Mouse (Mus musculus): ENCODE results near the gene Olfr523. TPM values are rescaled to one million over a fixed set of nuclear protein-coding genes. Genes with fewer than 3 reads are reported as not detected.

Olfr523 gene
- polyA plus RNA-seq, 1 experiment from 2014 or later = not detected

- no peaks in the 10 kb centered on the region for H3K27me3 ChIP-seq
- H3K4me2 ChIP-seq = no peak overlapping the region
- H3K9me3 ChIP-seq = no peaks in the 10 kb centered on the region
- 84% methylated on average over 4 of the region's 4 CpGs for WGBS
- no peak for ATAC-seq (ENCODE audit: insufficient number of reproducible peaks, low FRiP score, low TSS enrichment, low read depth)
- H3K9ac ChIP-seq = no peak overlapping the region
- H3K4me1 ChIP-seq = no peaks in the 10 kb centered on the region
- no peaks in the 10 kb centered on the region for H3K36me3 ChIP-seq
- no peak overlapping the region for H3K4me3 ChIP-seq
- H3K27ac ChIP-seq = no peak overlapping the region
These were observed 11.2 kb downstream of the Olfr523 start for GRCm38 (mm10) chr7:140184206-140184605.

GRCm38 (mm10) chr7:140186646-140187620 is 13.9 kb downstream of the Olfr523 start:
- WGBS = 57% methylated on average over 18 of the region's 18 CpGs

GRCm38 (mm10) chr7:140187721-140188390 is 14.8 kb downstream of the Olfr523 start:
- H3K4me2 ChIP-seq = no peak overlapping the region
- 78% methylated on average over 7 of the region's 7 CpGs for WGBS

More at GRCm38 (mm10) chr7:140186646-140187620, 13.9 kb downstream of the Olfr523 start:
- Histone ChIP-seq H3K4me2 (no peak overlapping the region), H3K4me3 (no peak overlapping the region), H3K27ac (no peak overlapping the region), H3K9me3 (no peaks in the 10 kb centered on the region), H3K27me3 (no peaks in the 10 kb centered on the region), H3K4me1 (no peaks in the 10 kb centered on the region), H3K36me3 (no peaks in the 10 kb centered on the region), H3K9ac (no peak overlapping the region)
- no peak for ATAC-seq (ENCODE audit: insufficient number of reproducible peaks, low FRiP score, low TSS enrichment, low read depth)

GRCm38 (mm10) chr7:140188391-140189328 is 15.6 kb downstream of the Olfr523 start:
- WGBS = 57% methylated on average over 4 of the region's 4 CpGs
- no peaks in the 10 kb centered on the region for H3K27me3 ChIP-seq
- no peaks in the 10 kb centered on the region for H3K9me3 ChIP-seq
- no peaks in the 10 kb centered on the region for H3K4me1 ChIP-seq
- H3K4me2 ChIP-seq = no peak overlapping the region
- H3K27ac ChIP-seq = no peak overlapping the region
- H3K4me3 ChIP-seq = no peak overlapping the region
- no peak overlapping the region for H3K9ac ChIP-seq
- H3K36me3 ChIP-seq = no peaks in the 10 kb centered on the region
- ATAC-seq (ENCODE audit: insufficient number of reproducible peaks, low FRiP score, low TSS enrichment, low read depth) = no peak

More at GRCm38 (mm10) chr7:140187721-140188390, 14.8 kb downstream of the Olfr523 start:
- H3K27ac ChIP-seq = no peak overlapping the region
- no peaks in the 10 kb centered on the region for H3K36me3 ChIP-seq
- no peaks in the 10 kb centered on the region for H3K9me3 ChIP-seq
- H3K27me3 ChIP-seq = no peaks in the 10 kb centered on the region
- H3K4me1 ChIP-seq = no peaks in the 10 kb centered on the region
- H3K9ac ChIP-seq = no peak overlapping the region
- no peak overlapping the region for H3K4me3 ChIP-seq
- no peak for ATAC-seq (ENCODE audit: insufficient number of reproducible peaks, low FRiP score, low TSS enrichment, low read depth)

GRCm38 (mm10) chr7:140190435-140190834 is 17.4 kb downstream of the Olfr523 start:
- Histone ChIP-seq H3K27ac (no peak overlapping the region), H3K36me3 (no peaks in the 10 kb centered on the region), H3K9me3 (no peaks in the 10 kb centered on the region), H3K4me3 (no peak overlapping the region), H3K27me3 (no peaks in the 10 kb centered on the region), H3K4me1 (no peaks in the 10 kb centered on the region), H3K4me2 (no peak overlapping the region), H3K9ac (no peak overlapping the region)
- 97% methylated on average over 1 of the region's 1 CpGs for WGBS
- no peak for ATAC-seq (ENCODE audit: insufficient number of reproducible peaks, low FRiP score, low TSS enrichment, low read depth)

GRCm38 (mm10) chr7:140192445-140192844 is 19.4 kb downstream of the Olfr523 start:
- Histone ChIP-seq H3K27ac (no peak overlapping the region), H3K9me3 (no peaks in the 10 kb centered on the region), H3K27me3 (no peaks in the 10 kb centered on the region), H3K4me1 (no peaks in the 10 kb centered on the region), H3K4me2 (no peak overlapping the region), H3K9ac (no peak overlapping the region), H3K4me3 (no peak overlapping the region), H3K36me3 (no peaks in the 10 kb centered on the region)
- WGBS = 50% methylated on average over 2 of the region's 2 CpGs
- no peak for ATAC-seq (ENCODE audit: insufficient number of reproducible peaks, low FRiP score, low TSS enrichment, low read depth)

GRCm38 (mm10) chr7:140192851-140193250 is 19.8 kb downstream of the Olfr523 start:
- 79% methylated on average over 2 of the region's 2 CpGs for WGBS
- Histone ChIP-seq H3K36me3 (no peaks in the 10 kb centered on the region), H3K27me3 (no peaks in the 10 kb centered on the region), H3K9me3 (no peaks in the 10 kb centered on the region), H3K4me1 (no peaks in the 10 kb centered on the region), H3K4me2 (no peak overlapping the region), H3K4me3 (no peak overlapping the region), H3K9ac (no peak overlapping the region), H3K27ac (no peak overlapping the region)
- no peak for ATAC-seq (ENCODE audit: insufficient number of reproducible peaks, low FRiP score, low TSS enrichment, low read depth)

GRCm38 (mm10) chr7:140194031-140194430 is 21.0 kb downstream of the Olfr523 start:
- 82% methylated on average over 4 of the region's 4 CpGs for whole genome bisulfite sequencing
- H3K4me3 ChIP-seq = no peak overlapping the region
- H3K27me3 ChIP-seq = no peaks in the 10 kb centered on the region
- H3K9me3 ChIP-seq = no peaks in the 10 kb centered on the region
- no peak overlapping the region for H3K4me2 ChIP-seq
- no peaks in the 10 kb centered on the region for H3K36me3 ChIP-seq
- ATAC-seq (ENCODE audit: insufficient number of reproducible peaks, low FRiP score, low TSS enrichment, low read depth) = no peak
- H3K27ac ChIP-seq = no peak overlapping the region
- no peaks in the 10 kb centered on the region for H3K4me1 ChIP-seq
- no peak overlapping the region for H3K9ac ChIP-seq

- no peak overlapping the region for H3K9ac ChIP-seq
- no peak overlapping the region for H3K4me2 ChIP-seq
- no peak overlapping the region for H3K27ac ChIP-seq
- H3K27me3 ChIP-seq = no peaks in the 10 kb centered on the region
- no peak overlapping the region for H3K4me3 ChIP-seq
- H3K9me3 ChIP-seq = no peaks in the 10 kb centered on the region
- WGBS = 77% methylated on average over 8 of the region's 8 CpGs
- no peak for ATAC-seq (ENCODE audit: insufficient number of reproducible peaks, low FRiP score, low TSS enrichment, low read depth)
- no peaks in the 10 kb centered on the region for H3K4me1 ChIP-seq
- H3K36me3 ChIP-seq = no peaks in the 10 kb centered on the region
These were observed 23.0 kb downstream of the Olfr523 start for GRCm38 (mm10) chr7:140196002-140196401.

GRCm38 (mm10) chr7:140201090-140201489 is 28.1 kb downstream of the Olfr523 start:
- no peaks in the 10 kb centered on the region for H3K27me3 ChIP-seq
- H3K4me2 ChIP-seq = no peak overlapping the region
- H3K4me1 ChIP-seq = no peaks in the 10 kb centered on the region
- 86% methylated on average over 4 of the region's 4 CpGs for WGBS
- no peak overlapping the region for H3K27ac ChIP-seq
- H3K4me3 ChIP-seq = no peak overlapping the region
- H3K36me3 ChIP-seq = no peaks in the 10 kb centered on the region
- no peak for ATAC-seq (ENCODE audit: insufficient number of reproducible peaks, low FRiP score, low TSS enrichment, low read depth)
- no peak overlapping the region for H3K9ac ChIP-seq
- no peaks in the 10 kb centered on the region for H3K9me3 ChIP-seq

GRCm38 (mm10) chr7:140205864-140206263 is 32.8 kb downstream of the Olfr523 start, which contains the start of gene Olfr524:
Gene Olfr524 (minus strand): TSS chr7:140205964.
- Histone ChIP-seq H3K27ac (no peak within 1 kb of the TSS), H3K4me1 (no peaks in the 10 kb centered on the region), H3K36me3 (no peaks in the 10 kb centered on the region), H3K9ac (no peak within 1 kb of the TSS), H3K4me3 (no peak within 1 kb of the TSS), H3K9me3 (no peaks in the 10 kb centered on the region), H3K27me3 (no peaks in the 10 kb centered on the region), H3K4me2 (no peak within 1 kb of the TSS)
- ATAC-seq (ENCODE audit: insufficient number of reproducible peaks, low FRiP score, low TSS enrichment, low read depth) = no peak
